Mouse (Mus musculus) intestine, postnatal 0 days (tissue): ENCODE results near the gene Tbrg4. TPM values are rescaled to one million over a fixed set of nuclear protein-coding genes. Genes with fewer than 3 reads are reported as not detected.
A peak's percentile ranks its signal among the peaks of the same experiment; 100 is the strongest.

ENCODE experiments used
- ATAC-seq: fragments of 200-750 bp; cut with Nextera tagmentation; 2 replicates; pipeline ENCODE4 v1.8.0; 2017; ENCODE audit warnings: mild to moderate bottlenecking, moderate TSS enrichment, moderate library complexity
- H3K27ac ChIP-seq: fragments of 300-500 bp; sonication (generic); 2 replicates; pipeline ENCODE4 v1.5.1; 2014; ENCODE audit warnings: mild to moderate bottlenecking, low read depth, low read length, moderate library complexity
- H3K27me3 ChIP-seq: fragments of 300-500 bp; sonication (generic); replicated peaks from 2 replicates; pipeline ENCODE4 v1.6.1; 2014; ENCODE audit warnings: low read length, mixed read lengths; ENCODE audit not compliant: control insufficient read depth, insufficient read depth
- H3K36me3 ChIP-seq: fragments of 300-500 bp; sonication (generic); 2 replicates; pipeline ENCODE4 v1.6.1; 2014; ENCODE audit warnings: mild to moderate bottlenecking, moderate library complexity; ENCODE audit not compliant: control insufficient read depth, insufficient read depth
- H3K4me1 ChIP-seq: fragments of 300-500 bp; sonication (generic); replicated peaks from 2 replicates; pipeline ENCODE4 v1.6.1; 2014; ENCODE audit warnings: antibody characterized with exemption, low read length, mixed read lengths; ENCODE audit not compliant: control insufficient read depth, insufficient read depth
- H3K4me2 ChIP-seq: fragments of 300-500 bp; sonication (generic); replicated peaks from 2 replicates; pipeline ENCODE4 v1.6.1; 2014; ENCODE audit warnings: low read depth, mild to moderate bottlenecking, moderate library complexity
- H3K4me3 ChIP-seq: fragments of 300-500 bp; sonication (generic); 2 replicates; pipeline ENCODE4 v1.5.1; 2014; ENCODE audit warnings: low read depth, low read length
- H3K9ac ChIP-seq: fragments of 300-500 bp; sonication (generic); 2 replicates; pipeline ENCODE4 v1.6.1; 2014; ENCODE audit warnings: mild to moderate bottlenecking, low read depth, low read length
- H3K9me3 ChIP-seq: fragments of 300-500 bp; sonication (generic); 2 replicates; pipeline ENCODE4 v1.6.1; 2016; ENCODE audit warnings: mixed run types; ENCODE audit not compliant: control insufficient read depth
- CTCF ChIP-seq: sonication (generic); IDR thresholded peaks from 2 replicates; pipeline ENCODE4 v1.5.1; 2016; ENCODE audit warnings: low read depth, mild to moderate bottlenecking, control low read depth, antibody characterized with exemption, moderate library complexity
- WGBS: fragments of 180-500 bp; shearing (Covaris S2); extraction: QIAGEN DNeasy Blood & Tissue Kit; methylation state at CpG from one replicate; pipeline ENCODE4 v1.1.7; 2014; 5-methylcytosine and 5-hydroxymethylcytosine counted together
- polyA plus RNA-seq: library from polyadenylated mRNA; unstranded; fragments of >200 nt; fragmentation: Nextera tagmentation; extraction: Ambion mirVana; gene quantifications from 2 replicates; pipeline ENCODE4 v1.2.1, GENCODE M21; 2015

Gene Tbrg4
- polyA plus RNA-seq: 30.8 and 32.6 TPM in 2 replicates

DNA sequence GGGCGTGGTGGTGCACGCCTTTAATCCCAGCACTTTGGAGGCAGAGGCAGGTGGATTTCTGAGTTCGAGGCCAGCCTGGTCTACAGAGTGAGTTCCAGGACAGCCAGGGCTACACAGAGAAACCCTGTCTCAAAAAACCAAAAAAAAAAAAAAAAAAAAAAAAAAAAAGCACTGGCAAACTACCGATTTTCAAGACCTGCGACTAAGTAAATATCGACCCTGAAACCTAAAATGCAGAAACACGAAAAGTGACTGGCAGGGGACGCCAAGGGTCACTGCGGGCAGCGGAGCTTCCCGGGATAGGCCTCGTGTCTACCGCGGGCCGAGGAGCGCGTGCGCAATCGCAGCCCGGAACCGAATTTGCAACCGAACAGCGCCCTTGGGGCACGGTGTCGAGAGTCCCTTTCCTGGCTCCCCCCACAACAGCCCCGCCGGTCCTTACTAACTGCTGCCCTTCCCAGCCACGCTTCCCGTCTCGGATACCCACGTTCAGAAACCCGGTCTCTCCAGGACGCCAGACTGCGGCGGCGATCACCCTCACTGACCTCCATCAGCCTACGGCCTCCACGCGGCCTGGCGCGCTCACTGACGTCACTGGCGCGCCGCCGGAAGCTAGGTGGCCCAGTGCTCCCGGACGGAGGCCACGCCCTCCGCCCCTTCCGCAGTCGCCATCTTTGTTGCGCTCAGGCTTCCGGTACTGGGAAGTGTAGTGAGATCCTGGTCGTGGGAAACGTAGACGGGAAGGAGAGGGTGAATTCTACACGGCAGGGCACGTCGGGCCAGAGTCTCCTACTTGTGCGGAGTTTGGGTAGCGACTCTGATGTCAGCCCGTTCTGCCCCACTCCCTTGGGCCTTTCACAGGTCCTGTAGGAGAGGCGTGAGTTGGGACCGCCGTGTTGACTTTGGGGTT is at the start of gene Tbrg4:
Gene Tbrg4 (minus strand): TSS at position 590 of the 910 bp plus-strand sequence.
- peaks cover 34% of the 10 kb centered on the region for H3K36me3 ChIP-seq
- peak; percentile 93 for ATAC-seq
- under 1% methylated on average over 66 of the region's 66 CpGs for WGBS
- TF ChIP-seq CTCF: peak; percentile 12; the same call in 1 of the 2 replicates
- no peaks in the 10 kb centered on the region for H3K9me3 ChIP-seq
- H3K27me3 ChIP-seq: no peaks in the 10 kb centered on the region
- peak within 1 kb of the TSS; percentile 94 for H3K27ac ChIP-seq
- peak within 1 kb of the TSS; percentile 85 for H3K9ac ChIP-seq
- H3K4me2 ChIP-seq: peak within 1 kb of the TSS; percentile 82
- H3K4me1 ChIP-seq: no peaks in the 10 kb centered on the region
- H3K4me3 ChIP-seq: peak within 1 kb of the TSS; percentile 86

DNA sequence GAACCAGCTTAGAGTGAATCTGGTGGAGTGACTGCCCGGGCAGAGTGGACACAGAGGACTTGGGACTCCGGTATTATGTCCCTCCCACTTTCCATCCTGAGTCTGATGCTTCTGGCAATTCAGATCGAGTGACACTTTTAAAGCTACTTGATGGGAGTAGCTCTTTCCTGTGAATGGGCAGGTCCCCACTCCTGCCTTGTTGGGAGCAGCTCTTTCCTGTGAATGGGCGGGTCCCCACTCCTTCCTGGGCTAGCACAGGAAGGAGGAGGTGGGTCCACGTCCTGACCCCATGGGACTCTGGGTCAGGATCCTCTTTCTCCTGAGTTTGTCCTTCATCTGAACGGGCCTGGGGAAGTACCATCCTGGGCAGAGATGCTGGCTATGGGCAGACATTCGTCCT is 49.5 kb upstream of the Tbrg4 start:
- H3K4me1 ChIP-seq: no peaks in the 10 kb centered on the region
- ATAC-seq: no peak
- no peaks in the 10 kb centered on the region for H3K9me3 ChIP-seq
- H3K4me3 ChIP-seq: no peak overlapping the region
- WGBS: 61% methylated on average over 7 of the region's 7 CpGs
- no peaks in the 10 kb centered on the region for H3K27me3 ChIP-seq
- no peak for TF ChIP-seq CTCF
- H3K4me2 ChIP-seq: no peak overlapping the region
- H3K27ac ChIP-seq: no peak overlapping the region
- no peaks in the 10 kb centered on the region for H3K36me3 ChIP-seq
- H3K9ac ChIP-seq: no peak overlapping the region

DNA sequence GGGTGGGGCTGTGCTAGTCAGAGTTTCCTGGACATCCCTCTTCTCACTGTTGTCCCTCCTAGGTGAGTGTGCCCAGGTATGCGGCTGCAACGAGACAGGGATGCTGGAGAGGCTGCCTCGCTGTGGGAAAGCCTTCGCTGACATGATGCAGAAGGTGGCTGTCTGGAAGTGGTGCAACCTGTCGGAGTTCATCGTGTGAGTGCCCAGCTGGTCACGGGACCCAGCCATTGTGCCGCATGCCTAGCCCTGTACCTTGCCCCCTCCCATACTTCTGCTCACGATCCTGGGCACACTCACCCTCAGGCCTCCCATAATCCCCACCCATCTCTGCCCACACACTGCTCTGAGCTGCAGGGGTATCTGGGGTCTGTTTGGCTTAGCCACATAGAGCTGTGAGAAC is 48.8 kb upstream of the Tbrg4 start:
- ATAC-seq: no peak
- no peak for TF ChIP-seq CTCF
- Histone ChIP-seq H3K27me3 (no peaks in the 10 kb centered on the region), H3K4me3 (no peak overlapping the region), H3K9ac (no peak overlapping the region), H3K27ac (no peak overlapping the region), H3K4me2 (no peak overlapping the region), H3K36me3 (no peaks in the 10 kb centered on the region), H3K9me3 (no peaks in the 10 kb centered on the region), H3K4me1 (no peaks in the 10 kb centered on the region)
- 82% methylated on average over 9 of the region's 9 CpGs for WGBS

DNA sequence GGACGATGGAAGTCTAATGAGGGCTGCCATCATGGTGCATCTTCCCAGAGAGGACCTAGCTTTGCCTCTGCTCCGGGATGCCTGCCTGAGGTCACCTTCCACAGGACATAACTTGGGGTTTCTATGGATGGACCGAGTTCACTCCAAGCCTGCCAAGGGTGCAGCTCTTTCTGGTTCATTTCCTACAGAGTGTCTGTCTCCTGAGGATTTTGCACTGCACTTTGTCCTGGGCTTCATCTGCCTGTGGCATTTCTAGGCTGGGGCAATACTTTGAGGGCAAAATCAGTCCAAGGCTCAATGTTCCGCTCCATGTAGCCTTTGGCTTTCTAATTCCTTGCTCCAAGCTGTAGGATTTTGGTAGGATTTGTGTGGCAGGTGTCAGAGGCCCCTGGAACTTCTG is 45.0 kb upstream of the Tbrg4 start:
- Histone ChIP-seq H3K27me3 (no peaks in the 10 kb centered on the region), H3K4me1 (no peaks in the 10 kb centered on the region), H3K4me3 (no peak overlapping the region), H3K9ac (no peak overlapping the region), H3K9me3 (no peaks in the 10 kb centered on the region), H3K36me3 (no peaks in the 10 kb centered on the region), H3K4me2 (no peak overlapping the region), H3K27ac (no peak overlapping the region)
- WGBS: 83% methylated on average over 4 of the region's 4 CpGs
- no peak for TF ChIP-seq CTCF
- no peak for ATAC-seq

DNA sequence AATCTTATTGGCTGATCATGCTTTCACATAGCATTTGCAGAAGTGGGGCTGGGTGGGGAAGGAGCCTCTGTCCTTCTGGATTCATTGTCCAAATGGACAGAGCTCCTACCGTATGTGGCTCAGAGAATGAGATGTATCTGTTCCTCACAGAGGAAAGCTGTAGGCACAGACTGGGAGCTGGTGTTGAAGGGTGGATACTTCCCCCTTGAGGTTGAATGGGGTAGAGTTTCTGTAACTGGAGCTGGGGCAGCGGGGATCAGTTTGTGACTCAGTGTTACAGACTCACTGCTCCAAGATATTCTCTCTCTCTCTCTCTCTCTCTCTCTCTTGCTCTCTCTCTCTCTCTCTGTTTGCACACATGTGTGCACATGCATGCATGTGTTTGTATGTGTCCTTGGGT is 44.2 kb upstream of the Tbrg4 start:
- Histone ChIP-seq H3K4me3 (no peak overlapping the region), H3K27ac (no peak overlapping the region), H3K9me3 (no peaks in the 10 kb centered on the region), H3K4me2 (no peak overlapping the region), H3K36me3 (no peaks in the 10 kb centered on the region), H3K9ac (no peak overlapping the region), H3K4me1 (no peaks in the 10 kb centered on the region), H3K27me3 (no peaks in the 10 kb centered on the region)
- TF ChIP-seq CTCF: peak; percentile 27; the same call in 1 of the 2 replicates
- 54% methylated on average over 2 of the region's 2 CpGs for WGBS
- no peak for ATAC-seq

DNA sequence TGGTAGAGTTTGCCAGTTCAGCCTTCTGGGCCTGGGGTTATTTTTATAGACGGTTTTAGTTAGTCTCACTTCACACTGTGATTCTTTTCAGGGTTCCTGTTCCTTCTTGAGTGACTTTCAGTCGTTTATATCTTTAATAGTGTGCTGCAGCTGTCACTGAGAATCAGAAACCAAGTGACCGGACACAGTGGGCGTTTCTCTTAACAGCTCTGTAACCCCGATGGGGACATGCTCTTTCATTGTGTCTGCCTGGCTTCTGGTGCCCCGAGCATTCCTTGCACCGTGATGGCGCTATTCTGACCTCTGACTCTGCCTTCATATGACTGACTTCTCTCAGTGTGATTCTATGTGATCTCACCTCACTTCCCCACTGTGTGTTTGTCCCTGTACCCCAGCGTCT is 43.2 kb upstream of the Tbrg4 start:
- Histone ChIP-seq H3K4me2 (no peak overlapping the region), H3K27ac (no peak overlapping the region), H3K4me1 (no peaks in the 10 kb centered on the region), H3K9me3 (no peaks in the 10 kb centered on the region), H3K4me3 (no peak overlapping the region), H3K27me3 (no peaks in the 10 kb centered on the region), H3K36me3 (no peaks in the 10 kb centered on the region), H3K9ac (no peak overlapping the region)
- no peak for TF ChIP-seq CTCF
- ATAC-seq: no peak
- WGBS: 59% methylated on average over 9 of the region's 9 CpGs
